Mouse (Mus musculus): ENCODE results near the gene 9130204L05Rik.

Gene 9130204L05Rik

GRCm38 (mm10) chr3:91090703-91091102, at the start of gene 9130204L05Rik:
Gene 9130204L05Rik (minus strand): TSS chr3:91090803.
- no peak for DNase-seq

GRCm38 (mm10) chr3:91108696-91109095, 18.1 kb upstream of the 9130204L05Rik start:
- DNase-seq: no peak

DNA sequence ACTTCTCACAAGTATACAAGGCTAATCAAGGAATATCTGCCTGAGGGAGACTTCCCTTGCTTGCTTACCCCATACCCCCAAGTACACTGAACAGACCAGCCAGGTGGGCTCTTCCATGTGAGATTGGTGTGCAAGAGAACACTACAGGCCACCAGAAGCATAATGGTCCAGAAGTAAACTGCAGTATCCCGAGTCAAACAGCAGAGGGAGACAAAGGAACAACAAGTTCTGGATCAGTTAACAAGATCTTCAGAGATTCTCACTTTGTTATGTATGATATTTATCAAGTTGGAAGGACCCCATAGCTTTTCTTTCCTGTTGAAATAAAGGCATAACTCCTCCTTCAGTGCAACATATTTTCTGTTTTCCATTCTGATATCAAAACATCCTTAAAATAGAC, 31.4 kb downstream of the 9130204L05Rik start:
- DNase-seq: peak; percentile 47

GRCm38 (mm10) chr3:91052654-91053053, 37.9 kb downstream of the 9130204L05Rik start:
- DNase-seq: peak; percentile 56

All from kidney, adult 9 months (tissue).